Mouse (Mus musculus): ENCODE measurements around the gene Gm20431. TPM values are rescaled to one million over a fixed set of nuclear protein-coding genes. Genes with fewer than 3 reads are reported as not detected.

Gm20431 gene
- polyA plus RNA-seq (2012; rRNA removed): 41.0 and 48.4 TPM in 2 replicates

DNA sequence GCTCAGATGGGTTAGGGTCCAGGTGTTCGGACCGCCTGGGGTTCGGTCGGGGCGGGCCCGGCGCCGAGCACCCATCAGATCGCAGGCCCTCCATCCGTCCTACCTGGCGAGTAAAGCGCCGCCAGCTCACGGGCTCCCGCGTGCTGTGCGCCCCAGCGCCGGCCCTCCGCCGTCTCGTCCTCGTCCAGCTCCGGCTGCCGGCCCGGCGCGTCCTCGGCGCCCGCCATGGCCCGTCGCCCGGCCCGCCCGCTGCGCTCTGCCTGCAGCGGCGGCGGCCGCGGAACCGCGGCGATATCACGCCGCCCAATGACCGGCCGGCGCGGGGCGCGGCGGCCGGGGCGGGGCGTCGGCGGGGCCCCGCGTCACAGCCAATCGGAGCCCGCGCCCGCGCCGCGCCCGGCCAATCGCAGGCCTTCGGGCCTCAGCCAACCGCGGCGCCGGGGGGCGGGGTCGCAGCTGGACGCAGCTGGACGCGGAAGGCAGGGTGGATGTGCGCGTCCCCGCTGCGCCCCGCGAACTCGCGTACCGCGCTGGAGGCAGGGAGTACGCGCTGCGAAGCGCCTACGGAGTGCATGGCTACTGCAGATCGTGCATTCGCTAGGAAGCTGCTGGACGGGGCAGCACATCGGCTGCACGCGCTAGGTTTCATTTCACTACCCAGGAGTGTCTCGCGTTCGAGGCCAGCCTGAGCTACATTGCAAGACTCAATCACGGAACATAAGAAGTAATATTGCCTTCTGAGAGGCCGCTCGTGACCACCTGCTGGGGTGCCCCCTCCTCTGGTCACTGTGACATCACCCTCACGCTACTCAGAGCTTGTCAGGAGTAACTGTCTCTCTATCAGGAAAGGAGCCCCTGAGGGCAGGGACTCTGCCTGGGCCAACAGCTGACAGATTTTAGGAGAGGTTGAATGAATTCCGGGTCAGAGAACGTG, at the start of gene Gm20431:
Gene Gm20431, minus strand, starts transcription at position 227 of the 934 bp plus-strand sequence.
- no peaks in the 10 kb centered on the region for H3K27me3 ChIP-seq (ENCODE audit: control insufficient read depth, insufficient read depth, low read length)
- peak within 1 kb of the TSS; percentile 86 for H3K4me3 ChIP-seq (ENCODE audit: control insufficient read depth, low read depth, low read length)
- H3K27ac ChIP-seq (ENCODE audit: control insufficient read depth, insufficient read depth, low read depth, low read length): peak within 1 kb of the TSS; percentile 14; the same call in 1 of the 2 replicates
- TF ChIP-seq POLR2A (IDR thresholded peaks at IDR 0.05; ENCODE audit: control insufficient read depth, low read depth, low read length): peak; percentile 80
- TF ChIP-seq CTCF (IDR thresholded peaks at IDR 0.05; ENCODE audit: control insufficient read depth, insufficient read depth, insufficient replicate concordance, low read depth, low read length): 0 out of 2 replicates have a peak, but pooled peaks have one; percentile 14
- H3K4me1 ChIP-seq (ENCODE audit: control insufficient read depth, insufficient read depth, low read length): peaks cover 16% of the 10 kb centered on the region
- no peaks in the 10 kb centered on the region for H3K36me3 ChIP-seq (ENCODE audit: control insufficient read depth, insufficient read depth, low read length)

- Histone ChIP-seq H3K4me3 (ENCODE audit: control insufficient read depth, low read depth, low read length) (no peak overlapping the region), H3K36me3 (ENCODE audit: control insufficient read depth, insufficient read depth, low read length) (no peaks in the 10 kb centered on the region), H3K27ac (ENCODE audit: control insufficient read depth, insufficient read depth, low read depth, low read length) (no peak overlapping the region), H3K4me1 (ENCODE audit: control insufficient read depth, insufficient read depth, low read length) (peaks cover 4% of the 10 kb centered on the region; the same call in 1 of the 2 replicates), H3K27me3 (ENCODE audit: control insufficient read depth, insufficient read depth, low read length) (no peaks in the 10 kb centered on the region)
- TF ChIP-seq CTCF (IDR thresholded peaks at IDR 0.05; ENCODE audit: control insufficient read depth, insufficient read depth, insufficient replicate concordance, low read depth, low read length): no peak
- no peak for TF ChIP-seq POLR2A (IDR thresholded peaks at IDR 0.05; ENCODE audit: control insufficient read depth, low read depth, low read length)
These were observed 49.3 kb upstream of the Gm20431 start for GRCm38 (mm10) chr2:167710574-167710973.

DNA sequence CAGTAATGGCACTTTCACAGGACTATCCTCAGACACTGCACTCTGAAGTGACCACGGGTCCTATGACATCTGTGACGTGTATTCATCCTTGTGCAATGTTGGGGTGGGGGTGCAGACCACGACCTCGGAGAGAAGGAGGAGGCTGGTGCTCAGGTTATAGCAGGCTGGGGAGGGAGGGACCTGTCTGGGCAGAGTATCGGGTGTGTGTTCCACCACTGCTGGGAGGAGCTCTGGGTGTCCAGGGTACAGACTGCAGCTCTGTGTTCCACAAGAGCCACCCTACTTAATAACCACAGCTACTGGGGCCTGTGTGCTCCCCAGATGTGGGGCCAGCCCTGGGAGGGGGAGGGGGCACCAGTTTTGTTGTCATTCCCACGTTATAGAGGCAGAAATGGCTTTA, 48.7 kb upstream of the Gm20431 start:
- no peak for TF ChIP-seq CTCF (IDR thresholded peaks at IDR 0.05; ENCODE audit: control insufficient read depth, insufficient read depth, insufficient replicate concordance, low read depth, low read length)
- no peak for TF ChIP-seq POLR2A (IDR thresholded peaks at IDR 0.05; ENCODE audit: control insufficient read depth, low read depth, low read length)
- Histone ChIP-seq H3K4me1 (ENCODE audit: control insufficient read depth, insufficient read depth, low read length) (peaks cover 4% of the 10 kb centered on the region; the same call in 1 of the 2 replicates), H3K4me3 (ENCODE audit: control insufficient read depth, low read depth, low read length) (no peak overlapping the region), H3K36me3 (ENCODE audit: control insufficient read depth, insufficient read depth, low read length) (no peaks in the 10 kb centered on the region), H3K27me3 (ENCODE audit: control insufficient read depth, insufficient read depth, low read length) (no peaks in the 10 kb centered on the region), H3K27ac (ENCODE audit: control insufficient read depth, insufficient read depth, low read depth, low read length) (no peak overlapping the region)

- TF ChIP-seq POLR2A (IDR thresholded peaks at IDR 0.05; ENCODE audit: control insufficient read depth, low read depth, low read length) (no peak), CTCF (IDR thresholded peaks at IDR 0.05; ENCODE audit: control insufficient read depth, insufficient read depth, insufficient replicate concordance, low read depth, low read length) (no peak)
- H3K27ac ChIP-seq (ENCODE audit: control insufficient read depth, insufficient read depth, low read depth, low read length): no peak overlapping the region
- H3K4me1 ChIP-seq (ENCODE audit: control insufficient read depth, insufficient read depth, low read length): peaks cover under 1% of the 10 kb centered on the region; the same call in 1 of the 2 replicates
- H3K27me3 ChIP-seq (ENCODE audit: control insufficient read depth, insufficient read depth, low read length): no peaks in the 10 kb centered on the region
- H3K36me3 ChIP-seq (ENCODE audit: control insufficient read depth, insufficient read depth, low read length): no peaks in the 10 kb centered on the region
- H3K4me3 ChIP-seq (ENCODE audit: control insufficient read depth, low read depth, low read length): no peak overlapping the region
These were observed 47.1 kb upstream of the Gm20431 start for GRCm38 (mm10) chr2:167708373-167708772.

GRCm38 (mm10) chr2:167706183-167706939, 45.1 kb upstream of the Gm20431 start:
- no peak overlapping the region for H3K27ac ChIP-seq (ENCODE audit: control insufficient read depth, insufficient read depth, low read depth, low read length)

DNA sequence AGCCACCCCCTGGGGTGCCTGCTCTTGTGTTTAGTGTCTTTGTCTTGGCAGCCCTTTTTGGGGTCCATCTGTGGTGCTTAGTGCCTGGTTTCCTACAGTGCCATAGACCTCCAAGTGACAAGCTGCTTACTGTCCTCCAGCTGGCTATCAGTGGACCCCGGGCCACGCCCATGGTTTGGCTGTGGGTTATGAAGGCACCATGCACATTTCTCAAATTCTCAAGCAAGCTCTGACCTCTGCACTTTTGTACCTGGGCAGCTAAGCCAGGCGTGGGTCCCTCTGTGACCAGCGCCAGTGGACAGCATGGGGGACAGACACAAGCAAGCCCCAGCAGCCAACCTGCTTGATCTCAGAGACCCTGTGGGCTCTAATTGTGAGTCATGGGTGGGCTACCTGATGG, 43.1 kb upstream of the Gm20431 start:
- TF ChIP-seq CTCF (IDR thresholded peaks at IDR 0.05; ENCODE audit: control insufficient read depth, insufficient read depth, insufficient replicate concordance, low read depth, low read length) (no peak), POLR2A (IDR thresholded peaks at IDR 0.05; ENCODE audit: control insufficient read depth, low read depth, low read length) (no peak)
- H3K4me3 ChIP-seq (ENCODE audit: control insufficient read depth, low read depth, low read length): no peak overlapping the region
- no peak overlapping the region for H3K27ac ChIP-seq (ENCODE audit: control insufficient read depth, insufficient read depth, low read depth, low read length)
- no peaks in the 10 kb centered on the region for H3K4me1 ChIP-seq (ENCODE audit: control insufficient read depth, insufficient read depth, low read length)
- H3K36me3 ChIP-seq (ENCODE audit: control insufficient read depth, insufficient read depth, low read length): no peaks in the 10 kb centered on the region
- no peaks in the 10 kb centered on the region for H3K27me3 ChIP-seq (ENCODE audit: control insufficient read depth, insufficient read depth, low read length)

More at GRCm38 (mm10) chr2:167706183-167706939, 45.1 kb upstream of the Gm20431 start:
- TF ChIP-seq CTCF (IDR thresholded peaks at IDR 0.05; ENCODE audit: control insufficient read depth, insufficient read depth, insufficient replicate concordance, low read depth, low read length): no peak
- TF ChIP-seq POLR2A (IDR thresholded peaks at IDR 0.05; ENCODE audit: control insufficient read depth, low read depth, low read length): no peak
- no peaks in the 10 kb centered on the region for H3K27me3 ChIP-seq (ENCODE audit: control insufficient read depth, insufficient read depth, low read length)
- no peaks in the 10 kb centered on the region for H3K4me1 ChIP-seq (ENCODE audit: control insufficient read depth, insufficient read depth, low read length)
- no peaks in the 10 kb centered on the region for H3K36me3 ChIP-seq (ENCODE audit: control insufficient read depth, insufficient read depth, low read length)
- H3K4me3 ChIP-seq (ENCODE audit: control insufficient read depth, low read depth, low read length): no peak overlapping the region

- no peak for TF ChIP-seq CTCF (IDR thresholded peaks at IDR 0.05; ENCODE audit: control insufficient read depth, insufficient read depth, insufficient replicate concordance, low read depth, low read length)
- Histone ChIP-seq H3K36me3 (ENCODE audit: control insufficient read depth, insufficient read depth, low read length) (no peaks in the 10 kb centered on the region), H3K4me3 (ENCODE audit: control insufficient read depth, low read depth, low read length) (no peak overlapping the region), H3K27ac (ENCODE audit: control insufficient read depth, insufficient read depth, low read depth, low read length) (no peak overlapping the region), H3K4me1 (ENCODE audit: control insufficient read depth, insufficient read depth, low read length) (peaks cover 4% of the 10 kb centered on the region; the same call in 1 of the 2 replicates), H3K27me3 (ENCODE audit: control insufficient read depth, insufficient read depth, low read length) (no peaks in the 10 kb centered on the region)
These were observed 40.8 kb upstream of the Gm20431 start for GRCm38 (mm10) chr2:167702126-167702525.

Measured in testis, adult 2 months (tissue).